Mouse (Mus musculus) liver, embryonic 14.5 days (tissue): Measurements from ENCODE around the gene Prpf38b. TPM values are rescaled to one million over a fixed set of nuclear protein-coding genes. Genes with fewer than 3 reads are reported as not detected.

Source experiments
- ATAC-seq: fragments of 200-750 bp; cut with Nextera tagmentation; 2 replicates; pipeline ENCODE4 v1.8.0; 2017; ENCODE audit warnings: moderate number of reproducible peaks, mild to moderate bottlenecking, moderate library complexity; ENCODE audit not compliant: insufficient read depth
- DNase-seq, 3 experiments: peaks; one replicate each; pipeline ENCODE4 v3.0.0-alpha.2; 2012 to 2013; ENCODE audit warnings: low read depth in 3 of 3, low spot score in 3 of 3
- H3K27ac ChIP-seq: fragments of 300-500 bp; sonication (generic); 2 replicates; pipeline ENCODE4 v1.5.1; 2014; ENCODE audit warnings: moderate library complexity, mild to moderate bottlenecking, control low read depth, inconsistent platforms
- H3K27me3 ChIP-seq: fragments of 300-500 bp; sonication (generic); 2 replicates; pipeline ENCODE4 v1.6.1; 2014; ENCODE audit warnings: mild to moderate bottlenecking, low read length, moderate library complexity; ENCODE audit not compliant: control insufficient read depth, insufficient read depth
- H3K36me3 ChIP-seq: fragments of 300-500 bp; sonication (generic); replicated peaks from 2 replicates; pipeline ENCODE4 v1.6.1; 2014; ENCODE audit warnings: low read depth; ENCODE audit not compliant: control insufficient read depth, insufficient read depth
- H3K4me1 ChIP-seq, 2 experiments: fragments of 200-500 bp in 1 of 2; fragments of 300-500 bp in 1 of 2; sonication (generic) in 1 of 2; replicated peaks; 2 replicates each; pipeline ENCODE4 v1.6.1; 2012 to 2014; ENCODE audit warnings: antibody characterized with exemption in 1 of 2, inconsistent platforms in 1 of 2, low read length in 1 of 2; ENCODE audit not compliant: control insufficient read depth in 2 of 2, insufficient read depth in 2 of 2
- H3K4me2 ChIP-seq: fragments of 300-500 bp; sonication (generic); 2 replicates; pipeline ENCODE4 v1.6.1; 2014; ENCODE audit warnings: low read depth, mild to moderate bottlenecking, control low read depth, moderate library complexity
- H3K4me3 ChIP-seq, 2 experiments: fragments of 200-500 bp in 1 of 2; fragments of 300-500 bp in 1 of 2; sonication (generic) in 1 of 2; 2 replicates each; pipeline ENCODE4 v1.5.1; 2012 to 2014; ENCODE audit warnings: low read depth in 2 of 2, low read length in 2 of 2, mild to moderate bottlenecking in 2 of 2, control low read depth in 1 of 2, inconsistent platforms in 1 of 2, moderate library complexity in 1 of 2; ENCODE audit not compliant: insufficient read depth in 1 of 2
- H3K9ac ChIP-seq: fragments of 300-500 bp; sonication (generic); replicated peaks from 2 replicates; pipeline ENCODE4 v1.6.1; 2014; ENCODE audit warnings: mild to moderate bottlenecking, control low read depth, moderate library complexity
- H3K9me3 ChIP-seq: fragments of 300-500 bp; sonication (generic); 2 replicates; pipeline ENCODE4 v1.6.1; 2016; ENCODE audit warnings: low read length, mixed read lengths; ENCODE audit not compliant: control insufficient read depth
- CTCF ChIP-seq: IDR thresholded peaks from 2 replicates; pipeline ENCODE4 v1.5.1; 2016; ENCODE audit warnings: antibody characterized with exemption, low read depth, control low read depth
- EP300 ChIP-seq: IDR thresholded peaks from 2 replicates; pipeline ENCODE4 v1.6.1; 2016; ENCODE audit warnings: antibody characterized with exemption, low read depth
- WGBS: fragments of 180-500 bp; shearing (Covaris S2); extraction: QIAGEN DNeasy Blood & Tissue Kit; methylation state at CpG from one replicate; pipeline ENCODE4 v1.1.7; 2014; ENCODE audit not compliant: insufficient replicate concordance; 5-methylcytosine and 5-hydroxymethylcytosine counted together
- polyA plus RNA-seq, 2 experiments: library from polyadenylated mRNA; depleted of rRNA in 1 of 2; stranded (reverse) in 1 of 2; unstranded in 1 of 2; fragments of >200 nt; fragmentation: Nextera tagmentation in 1 of 2; extraction: Ambion mirVana in 1 of 2; gene quantifications; 2 replicates each; pipeline versions ENCODE4 v1.2.1 to v1.2.3; 2012 to 2014

Prpf38b gene
- polyA plus RNA-seq, 2 experiments: 20.2 to 47.5 TPM

GRCm38 (mm10) chr3:108916857-108917256 is 5.3 kb upstream of the Prpf38b start:
- WGBS: 35% methylated on average over 4 of the region's 4 CpGs
- DNase-seq (no peak), ATAC-seq (no peak)
- Histone ChIP-seq H3K27ac (no peak overlapping the region), H3K4me2 (peak overlapping the region; percentile 22), H3K27me3 (no peaks in the 10 kb centered on the region), H3K9me3 (no peaks in the 10 kb centered on the region), H3K9ac (no peak overlapping the region), H3K36me3 (no peaks in the 10 kb centered on the region), H3K4me1 (peaks cover 11 to 29% of the 10 kb centered on the region in 2 experiments), H3K4me3 (no peak overlapping the region)
- TF ChIP-seq EP300 (no peak), CTCF (no peak)

DNA sequence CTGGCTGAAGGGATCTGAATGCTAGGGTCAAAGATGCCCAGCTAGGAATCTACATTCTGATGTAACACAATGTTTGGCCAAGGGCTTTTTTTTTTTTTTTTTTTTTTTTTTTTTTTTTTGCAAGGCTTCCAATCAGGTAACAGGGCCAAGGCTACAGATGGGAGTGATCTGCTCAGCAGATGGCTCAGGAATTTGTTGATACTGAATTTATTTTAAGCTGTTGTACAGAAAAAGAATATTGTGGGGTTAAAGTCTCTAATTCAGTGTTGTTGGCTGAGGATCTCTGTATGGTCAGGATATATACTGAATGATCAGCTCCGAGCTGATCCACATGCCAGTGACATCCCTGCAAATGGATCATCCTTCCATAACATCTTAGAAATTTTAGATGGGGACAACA is 4.5 kb upstream of the Prpf38b start:
- H3K27ac ChIP-seq: no peak overlapping the region
- no peak overlapping the region for H3K4me2 ChIP-seq
- no peaks in the 10 kb centered on the region for H3K27me3 ChIP-seq
- ATAC-seq: no peak
- no peak overlapping the region for H3K9ac ChIP-seq
- 70% methylated on average over 1 of the region's 1 CpGs for WGBS
- H3K4me3 ChIP-seq: no peak overlapping the region
- H3K9me3 ChIP-seq: no peaks in the 10 kb centered on the region
- no peaks in the 10 kb centered on the region for H3K36me3 ChIP-seq
- TF ChIP-seq EP300 (no peak), CTCF (no peak)
- no peak for DNase-seq
- peaks cover 3 to 21% of the 10 kb centered on the region in 2 experiments for H3K4me1 ChIP-seq

- Histone ChIP-seq H3K4me3 (peak overlapping the region; percentile 93 to 99), H3K9ac (peak overlapping the region; percentile 97), H3K4me2 (peak overlapping the region; percentile 97), H3K36me3 (peaks cover 27% of the 10 kb centered on the region), H3K27ac (peak overlapping the region; percentile 95), H3K9me3 (no peaks in the 10 kb centered on the region), H3K27me3 (no peaks in the 10 kb centered on the region), H3K4me1 (peaks cover 12 to 13% of the 10 kb centered on the region in 2 experiments)
- TF ChIP-seq CTCF: peak; percentile 62
- TF ChIP-seq EP300: no peak
- under 1% methylated on average over 42 of the region's 44 CpGs for WGBS
- DNase-seq: peak; percentile 44 to 60 (median 52)
- peak; percentile 85 for ATAC-seq
These were observed 413 bp downstream of the Prpf38b start for GRCm38 (mm10) chr3:108911081-108911547.

DNA sequence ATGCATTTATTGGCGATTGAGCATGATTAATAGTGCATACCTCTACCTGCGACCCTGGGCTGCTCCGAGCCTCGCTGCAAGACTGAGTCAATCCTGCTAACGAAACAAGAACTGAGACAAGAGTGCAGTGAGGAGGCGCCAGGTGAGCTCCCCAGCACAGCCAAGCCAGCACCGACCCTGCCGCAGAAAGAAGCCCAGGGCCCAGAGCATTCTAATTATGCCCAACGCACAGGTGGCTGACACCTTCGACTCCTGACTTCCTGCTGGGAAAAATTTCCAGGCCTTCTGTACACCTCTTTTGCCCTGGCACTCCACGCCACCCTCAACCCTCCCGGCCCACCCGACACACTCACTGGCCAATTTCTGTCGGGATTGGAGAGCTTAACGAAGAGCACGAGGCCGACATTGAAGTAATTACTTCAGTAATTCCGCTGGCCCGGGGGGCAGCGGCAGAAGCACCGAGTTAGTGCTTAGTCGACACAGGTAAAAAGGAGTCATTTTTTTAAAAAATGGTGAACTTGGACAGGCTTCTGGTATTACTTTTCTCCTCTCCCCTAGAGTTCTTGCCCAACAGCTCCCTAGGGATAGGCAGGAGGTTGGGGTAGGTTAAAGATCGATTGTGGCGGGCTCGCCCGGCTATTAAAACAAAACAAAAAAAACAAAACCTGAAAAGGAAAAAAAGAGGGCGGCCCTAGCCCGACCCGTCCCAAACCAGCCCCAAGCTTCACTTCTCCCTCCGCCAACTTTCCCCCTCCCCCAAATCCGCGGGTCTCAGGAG is 1.0 kb downstream of the Prpf38b start:
- Histone ChIP-seq H3K4me1 (peaks cover 11 to 13% of the 10 kb centered on the region in 2 experiments), H3K4me2 (peak overlapping the region; percentile 97), H3K27me3 (no peaks in the 10 kb centered on the region), H3K9ac (peak overlapping the region; percentile 97), H3K9me3 (no peaks in the 10 kb centered on the region), H3K27ac (peak overlapping the region; percentile 95), H3K36me3 (peaks cover 32% of the 10 kb centered on the region), H3K4me3 (peak overlapping the region; percentile 93 to 99)
- DNase-seq (no peak), ATAC-seq (no peak)
- no peak for TF ChIP-seq EP300
- no peak for TF ChIP-seq CTCF
- under 1% methylated on average over 32 of the region's 32 CpGs for WGBS

DNA sequence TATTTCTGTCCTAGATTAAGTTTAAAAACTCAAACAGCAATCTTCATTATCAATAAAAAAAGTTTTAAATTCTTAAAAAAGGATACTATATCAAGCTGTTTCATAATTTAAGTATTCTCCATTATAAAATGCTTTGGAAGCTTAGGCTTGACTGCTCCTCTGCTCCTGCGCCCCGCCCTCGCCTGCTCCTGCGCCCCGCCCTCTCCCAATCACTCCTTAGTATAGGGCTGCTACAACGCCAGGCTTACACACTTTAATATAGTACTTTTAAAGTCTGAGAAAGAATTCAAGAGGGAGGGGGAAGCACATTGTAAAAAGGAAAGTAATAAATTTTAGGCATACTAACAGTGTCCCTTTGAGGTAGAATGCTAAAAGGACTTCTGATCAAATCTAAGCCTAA is 8.6 kb downstream of the Prpf38b start:
- no peaks in the 10 kb centered on the region for H3K4me1 ChIP-seq
- no peaks in the 10 kb centered on the region for H3K9me3 ChIP-seq
- H3K27ac ChIP-seq: no peak overlapping the region
- no peaks in the 10 kb centered on the region for H3K27me3 ChIP-seq
- no peak overlapping the region for H3K4me2 ChIP-seq
- 67% methylated on average over 6 of the region's 6 CpGs for WGBS
- H3K36me3 ChIP-seq: peaks cover 52% of the 10 kb centered on the region
- DNase-seq (no peak), ATAC-seq (peak; percentile 50; the same call in 1 of the 2 replicates)
- no peak overlapping the region for H3K4me3 ChIP-seq
- TF ChIP-seq EP300 (no peak), CTCF (no peak)
- no peak overlapping the region for H3K9ac ChIP-seq
